Mouse (Mus musculus) adrenal gland, postnatal 36 days (tissue): ENCODE measurements around the gene Elovl2. TPM values are rescaled to one million over a fixed set of nuclear protein-coding genes. Genes with fewer than 3 reads are reported as not detected.
"Not testable (repeated sequence)": the region's sequence is repeated elsewhere in the genome, so short reads cannot be mapped to it uniquely, and the experiment has no call there.

Source experiments
- DNase-seq, 2 experiments: peaks; one replicate each; pipeline ENCODE4 v3.0.0; 2021; ENCODE audit warnings: mixed read lengths in 1 of 2
- total RNA-seq, 2 experiments: library from RNA; stranded (reverse); gene quantifications; 2 replicates each; pipeline ENCODE4 v1.2.3; 2021

Elovl2 gene
- total RNA-seq, 2 experiments from 2014 or later: 0.33 to 0.60 TPM

- DNase-seq: no peak
These were observed 15.0 kb upstream of the Elovl2 start for GRCm38 (mm10) chr13:41235181-41235580.

- no peak for DNase-seq
These were observed 13.0 kb upstream of the Elovl2 start for GRCm38 (mm10) chr13:41233241-41233640.

- DNase-seq: no peak
These were observed 12.0 kb upstream of the Elovl2 start for GRCm38 (mm10) chr13:41232209-41232608.

GRCm38 (mm10) chr13:41231389-41231983 is 11.3 kb upstream of the Elovl2 start:
- no peak for DNase-seq

- no peak for DNase-seq
These were observed 10.1 kb upstream of the Elovl2 start for GRCm38 (mm10) chr13:41230256-41230655.

- DNase-seq: no peak
These were observed 7.9 kb upstream of the Elovl2 start for GRCm38 (mm10) chr13:41228060-41228459.

GRCm38 (mm10) chr13:41226513-41226912 is 6.3 kb upstream of the Elovl2 start:
- no peak for DNase-seq

GRCm38 (mm10) chr13:41219687-41220303 is 410 bp downstream of the Elovl2 start:
- DNase-seq: no peak

GRCm38 (mm10) chr13:41219056-41219455 is 1.1 kb downstream of the Elovl2 start:
- DNase-seq: no peak

GRCm38 (mm10) chr13:41216236-41216635 is 4.0 kb downstream of the Elovl2 start:
- no peak for DNase-seq

GRCm38 (mm10) chr13:41215669-41216068 is 4.5 kb downstream of the Elovl2 start:
- DNase-seq: no peak

- DNase-seq: no peak
These were observed 7.5 kb downstream of the Elovl2 start for GRCm38 (mm10) chr13:41212558-41213322.

- no peak for DNase-seq
These were observed 8.9 kb downstream of the Elovl2 start for GRCm38 (mm10) chr13:41211276-41211675.

- no peak for DNase-seq
These were observed 14.0 kb downstream of the Elovl2 start for GRCm38 (mm10) chr13:41206241-41206640.

GRCm38 (mm10) chr13:41205568-41205967 is 14.6 kb downstream of the Elovl2 start:
- DNase-seq: not testable (repeated sequence)

- DNase-seq: no peak
These were observed 16.5 kb downstream of the Elovl2 start for GRCm38 (mm10) chr13:41203691-41204090.

GRCm38 (mm10) chr13:41203289-41203688 is 16.9 kb downstream of the Elovl2 start:
- no peak for DNase-seq

- DNase-seq: no peak
These were observed 19.3 kb downstream of the Elovl2 start for GRCm38 (mm10) chr13:41200861-41201260.

GRCm38 (mm10) chr13:41195640-41196333 is 24.4 kb downstream of the Elovl2 start:
- DNase-seq: no peak

- DNase-seq: no peak
These were observed 32.3 kb downstream of the Elovl2 start for GRCm38 (mm10) chr13:41187886-41188285.

- no peak for DNase-seq
These were observed 61.8 kb downstream of the Elovl2 start for GRCm38 (mm10) chr13:41158426-41158825.

- DNase-seq: no peak
These were observed 67.1 kb downstream of the Elovl2 start for GRCm38 (mm10) chr13:41153146-41153545.

GRCm38 (mm10) chr13:41146271-41146670 is 73.9 kb downstream of the Elovl2 start:
- DNase-seq: peak; percentile 47 to 61
